Mouse (Mus musculus): ENCODE measurements at regions not wholly inside any gene's neighbourhood (a gene's known extent, or its start where the extent isn't known, plus 50 kb on each side); places are given as distances from the start of the nearest gene placed in this dataset.

DNA sequence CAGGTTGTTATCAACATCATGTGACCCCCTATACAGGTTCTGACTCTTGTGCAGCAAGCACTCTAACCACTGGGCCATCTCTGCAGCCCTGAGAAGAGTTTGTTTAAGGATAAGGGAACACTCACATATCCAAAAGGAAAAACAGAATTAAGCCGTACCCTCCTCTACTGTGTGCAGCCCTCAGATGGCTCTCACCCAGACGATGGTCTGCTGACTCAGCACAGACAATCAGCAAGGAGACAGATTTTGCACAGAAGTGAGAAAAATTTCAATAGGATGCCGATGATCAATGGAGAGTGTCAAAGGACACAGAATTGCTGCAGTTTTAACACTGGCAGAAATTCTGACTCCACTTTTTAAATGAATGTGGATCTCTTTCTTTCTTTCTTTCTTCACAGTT lies 159.4 kb upstream of the Auts2 start:
- Histone ChIP-seq H3K27me3 (replicated peaks) (no peaks in the 10 kb centered on the region), H3K9me3 (peaks cover 64% of the 10 kb centered on the region), H3K4me3 (replicated peaks) (no peak overlapping the region), H3K36me3 (replicated peaks; ENCODE audit: low read length) (no peaks in the 10 kb centered on the region), H3K4me1 (no peaks in the 10 kb centered on the region)
- TF ChIP-seq GATA1 (IDR thresholded peaks at IDR 0.05; ENCODE audit: borderline replicate concordance, low read length) (no peak), FLI1 (IDR thresholded peaks at IDR 0.05; ENCODE audit: low read length) (no peak)

DNA sequence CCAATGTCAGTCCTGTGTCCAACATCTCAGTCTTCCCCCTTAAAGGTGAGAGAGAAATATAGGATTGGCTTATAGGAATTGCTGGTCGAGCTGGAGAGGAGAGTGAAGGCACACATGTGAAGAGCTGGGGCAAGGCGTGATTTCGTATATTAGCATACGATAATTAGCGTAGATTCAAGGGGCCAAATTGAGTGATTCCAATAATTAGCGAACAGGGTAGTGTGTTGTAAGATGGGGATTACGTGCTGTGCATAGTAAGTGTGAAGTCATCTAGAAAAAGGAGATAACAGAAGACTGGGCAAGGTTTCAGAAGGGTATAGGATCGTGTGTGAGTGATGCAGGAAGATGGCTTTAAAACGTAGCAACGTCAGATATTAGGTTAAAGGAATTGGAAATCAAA lies 147.6 kb upstream of the Auts2 start:
- H3K36me3 ChIP-seq (replicated peaks; ENCODE audit: low read length) = no peaks in the 10 kb centered on the region
- TF ChIP-seq GATA1 (IDR thresholded peaks at IDR 0.05; ENCODE audit: borderline replicate concordance, low read length) = no peak
- no peak for TF ChIP-seq FLI1 (IDR thresholded peaks at IDR 0.05; ENCODE audit: low read length)
- no peak overlapping the region for H3K4me3 ChIP-seq (replicated peaks)
- peaks cover 54% of the 10 kb centered on the region for H3K9me3 ChIP-seq
- H3K27me3 ChIP-seq (replicated peaks) = no peaks in the 10 kb centered on the region
- no peaks in the 10 kb centered on the region for H3K4me1 ChIP-seq

DNA sequence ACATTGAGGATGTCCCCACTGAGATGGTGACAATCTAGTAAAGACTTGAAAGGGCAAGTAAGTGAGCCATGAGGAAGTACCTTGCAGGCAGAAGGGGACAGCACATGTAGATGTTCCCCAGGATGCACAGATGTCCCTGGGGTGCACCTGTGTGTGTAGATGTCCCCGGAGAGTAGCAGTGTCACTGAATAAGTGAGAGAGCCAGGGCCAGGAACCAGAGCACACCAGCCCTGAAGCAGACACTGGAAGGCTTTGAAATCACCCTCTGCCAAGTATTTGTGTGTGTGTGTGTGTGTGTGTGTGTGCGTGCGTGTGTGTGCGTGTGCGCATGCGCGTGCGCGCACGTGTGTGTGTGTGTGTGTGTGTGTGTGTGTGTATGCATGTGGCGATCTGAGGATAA lies 132.1 kb upstream of the Auts2 start:
- Histone ChIP-seq H3K36me3 (replicated peaks; ENCODE audit: low read length) (no peaks in the 10 kb centered on the region), H3K9me3 (peaks cover 38% of the 10 kb centered on the region), H3K4me1 (no peaks in the 10 kb centered on the region), H3K4me3 (replicated peaks) (no peak overlapping the region), H3K27me3 (replicated peaks) (no peaks in the 10 kb centered on the region)
- TF ChIP-seq FLI1 (IDR thresholded peaks at IDR 0.05; ENCODE audit: low read length) (no peak), GATA1 (IDR thresholded peaks at IDR 0.05; ENCODE audit: borderline replicate concordance, low read length) (no peak)

DNA sequence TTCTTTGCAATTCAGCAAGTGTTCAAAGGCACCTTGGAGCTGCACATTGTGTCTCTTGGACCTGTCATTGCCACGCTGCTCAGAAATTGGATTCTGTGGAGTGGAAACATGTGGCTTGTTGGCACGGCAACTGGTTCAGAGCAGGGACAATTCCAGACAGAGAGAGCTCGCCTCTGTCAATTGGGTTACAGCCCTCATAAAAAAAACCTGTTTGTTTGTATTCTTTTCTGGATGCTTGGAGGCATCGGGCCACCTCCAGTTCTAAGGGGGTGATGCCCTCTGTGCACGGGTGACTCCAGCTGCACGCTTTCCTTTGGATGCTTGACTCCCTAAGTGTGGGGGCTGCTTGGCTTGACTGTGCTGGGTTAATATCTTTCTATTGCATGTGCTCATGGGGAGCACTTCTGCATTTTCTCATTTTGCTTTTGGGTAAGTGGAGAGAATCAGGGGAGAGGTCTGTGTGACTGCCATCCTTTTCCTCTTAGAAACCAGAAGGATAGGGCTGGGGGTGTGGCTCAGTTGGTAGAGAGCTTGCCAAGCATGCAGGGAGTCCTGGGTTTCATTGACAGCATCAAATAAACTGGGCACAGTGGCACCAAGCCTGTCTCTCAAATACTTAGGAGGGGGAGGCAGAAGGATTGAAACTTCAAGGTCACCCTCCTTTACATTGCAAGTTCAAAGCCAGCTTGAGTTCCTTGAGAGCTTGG lies 130.6 kb upstream of the Auts2 start:
- H3K27me3 ChIP-seq (replicated peaks) = no peaks in the 10 kb centered on the region
- H3K4me3 ChIP-seq (replicated peaks) = no peak overlapping the region
- TF ChIP-seq FLI1 (IDR thresholded peaks at IDR 0.05; ENCODE audit: low read length) (no peak), GATA1 (IDR thresholded peaks at IDR 0.05; ENCODE audit: borderline replicate concordance, low read length) (no peak)
- no peaks in the 10 kb centered on the region for H3K36me3 ChIP-seq (replicated peaks; ENCODE audit: low read length)
- H3K4me1 ChIP-seq = no peaks in the 10 kb centered on the region
- H3K9me3 ChIP-seq = peaks cover 42% of the 10 kb centered on the region

DNA sequence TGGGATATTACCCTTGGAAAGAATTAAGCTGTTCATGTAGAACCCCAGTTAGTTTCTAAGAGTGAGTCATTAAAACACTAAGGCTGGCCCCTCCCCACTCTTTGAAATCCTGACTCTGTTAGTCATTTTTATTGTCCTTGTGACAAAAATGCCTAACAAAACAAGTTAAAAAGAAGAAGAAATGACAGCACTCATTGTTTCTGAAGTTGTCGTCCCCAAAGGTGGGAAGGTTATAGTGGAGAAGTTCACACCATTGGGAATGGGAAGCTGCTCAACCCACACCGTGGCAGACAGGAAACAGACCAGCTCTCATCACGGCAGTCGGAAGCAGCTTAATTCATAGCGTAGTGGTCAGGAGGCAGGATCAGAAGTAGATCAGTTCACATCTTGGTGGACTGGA lies 128.4 kb upstream of the Auts2 start:
- no peaks in the 10 kb centered on the region for H3K36me3 ChIP-seq (replicated peaks; ENCODE audit: low read length)
- no peaks in the 10 kb centered on the region for H3K27me3 ChIP-seq (replicated peaks)
- TF ChIP-seq FLI1 (IDR thresholded peaks at IDR 0.05; ENCODE audit: low read length) = no peak
- TF ChIP-seq GATA1 (IDR thresholded peaks at IDR 0.05; ENCODE audit: borderline replicate concordance, low read length) = no peak
- H3K4me1 ChIP-seq = no peaks in the 10 kb centered on the region
- H3K9me3 ChIP-seq = peaks cover 40% of the 10 kb centered on the region
- peak overlapping the region; percentile 15 for H3K4me3 ChIP-seq (replicated peaks)

DNA sequence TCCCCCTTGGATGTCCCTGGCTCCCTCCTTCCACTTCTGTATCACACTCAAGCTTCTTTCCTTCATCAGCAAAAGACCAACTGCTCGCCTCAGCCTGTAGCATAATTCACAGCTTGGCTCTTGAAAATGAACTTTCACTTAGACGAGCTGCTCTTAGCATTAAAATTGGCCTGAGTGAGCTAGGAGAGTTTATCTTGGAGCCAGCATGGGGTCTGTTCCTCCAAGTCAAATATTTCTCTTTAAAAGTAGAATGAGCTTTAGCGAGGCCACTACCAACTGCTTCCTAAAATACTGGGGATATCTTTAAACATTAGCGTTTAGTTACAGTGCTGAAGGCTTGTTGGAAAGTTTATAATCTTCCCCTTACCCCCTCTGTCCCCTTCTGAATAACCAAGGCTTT lies 124.2 kb upstream of the Auts2 start:
- no peaks in the 10 kb centered on the region for H3K4me1 ChIP-seq
- H3K27me3 ChIP-seq (replicated peaks) = no peaks in the 10 kb centered on the region
- H3K9me3 ChIP-seq = peaks cover 50% of the 10 kb centered on the region
- no peak for TF ChIP-seq GATA1 (IDR thresholded peaks at IDR 0.05; ENCODE audit: borderline replicate concordance, low read length)
- no peak for TF ChIP-seq FLI1 (IDR thresholded peaks at IDR 0.05; ENCODE audit: low read length)
- no peak overlapping the region for H3K4me3 ChIP-seq (replicated peaks)
- H3K36me3 ChIP-seq (replicated peaks; ENCODE audit: low read length) = no peaks in the 10 kb centered on the region

DNA sequence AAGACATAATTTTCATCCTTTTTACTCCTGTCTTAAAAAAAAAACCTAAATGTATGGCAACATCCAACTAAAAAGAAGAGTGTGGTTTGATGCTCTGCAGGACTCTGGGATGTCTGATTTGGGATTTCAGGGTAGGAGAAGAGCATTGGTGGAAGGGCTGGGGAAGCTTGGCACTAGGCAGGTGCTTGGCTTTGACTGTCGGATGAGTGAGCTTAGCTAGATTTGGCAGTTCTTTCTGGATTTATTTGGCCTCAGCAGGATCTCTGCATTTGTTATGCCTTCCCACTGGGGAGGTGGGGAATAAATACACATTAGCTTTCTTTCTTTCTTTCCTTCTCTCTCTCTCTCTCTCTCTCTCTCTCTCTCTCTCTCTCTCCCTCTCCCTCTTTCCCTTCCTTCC lies 118.1 kb upstream of the Auts2 start:
- Histone ChIP-seq H3K27me3 (replicated peaks) (no peaks in the 10 kb centered on the region), H3K9me3 (peaks cover 75% of the 10 kb centered on the region), H3K4me1 (no peaks in the 10 kb centered on the region), H3K4me3 (replicated peaks) (no peak overlapping the region), H3K36me3 (replicated peaks; ENCODE audit: low read length) (no peaks in the 10 kb centered on the region)
- TF ChIP-seq GATA1 (IDR thresholded peaks at IDR 0.05; ENCODE audit: borderline replicate concordance, low read length) = no peak
- TF ChIP-seq FLI1 (IDR thresholded peaks at IDR 0.05; ENCODE audit: low read length) = no peak

DNA sequence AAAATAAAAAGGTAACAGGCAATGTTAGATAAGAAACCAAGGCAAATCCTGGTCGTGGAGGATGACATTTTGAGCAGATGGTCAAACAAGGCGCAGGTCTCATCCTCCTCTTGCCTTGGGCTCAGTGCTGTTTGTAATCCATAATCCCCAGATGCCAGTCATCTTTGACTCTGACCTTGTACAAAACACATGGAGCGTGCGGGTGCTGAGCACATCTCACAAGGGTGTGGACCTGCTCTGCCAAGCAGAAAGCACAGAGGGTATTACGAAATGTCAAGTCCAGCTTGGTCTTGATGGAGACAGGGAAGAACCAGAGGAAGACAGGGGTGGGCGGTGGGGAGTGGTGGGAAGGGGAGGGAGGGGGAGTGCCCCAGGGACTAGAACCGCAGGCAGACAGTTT lies 116.9 kb upstream of the Auts2 start:
- Histone ChIP-seq H3K27me3 (replicated peaks) (no peaks in the 10 kb centered on the region), H3K4me1 (no peaks in the 10 kb centered on the region), H3K9me3 (peaks cover 76% of the 10 kb centered on the region), H3K36me3 (replicated peaks; ENCODE audit: low read length) (no peaks in the 10 kb centered on the region), H3K4me3 (replicated peaks) (no peak overlapping the region)
- TF ChIP-seq GATA1 (IDR thresholded peaks at IDR 0.05; ENCODE audit: borderline replicate concordance, low read length) (no peak), FLI1 (IDR thresholded peaks at IDR 0.05; ENCODE audit: low read length) (no peak)

DNA sequence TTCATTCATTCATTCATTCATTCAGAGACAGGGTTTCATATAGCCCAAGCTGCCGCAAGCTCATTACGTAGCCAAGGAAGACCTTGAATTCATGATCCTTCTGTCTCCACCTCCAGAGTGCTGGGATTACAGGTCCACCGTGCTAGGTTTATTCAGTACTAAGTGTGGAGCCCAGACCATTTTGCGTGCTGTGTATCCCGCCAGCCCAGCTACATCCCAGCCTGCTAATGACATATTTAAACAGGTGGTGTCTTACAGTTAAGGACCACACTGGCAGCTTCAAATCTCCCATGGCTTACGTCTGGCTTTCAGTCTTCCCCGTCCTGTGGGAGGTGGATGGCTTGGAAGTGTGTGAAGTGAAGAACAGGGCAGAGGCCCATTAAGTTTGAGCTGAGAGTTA lies 111.2 kb upstream of the Auts2 start:
- Histone ChIP-seq H3K36me3 (replicated peaks; ENCODE audit: low read length) (no peaks in the 10 kb centered on the region), H3K4me3 (replicated peaks) (no peak overlapping the region), H3K27me3 (replicated peaks) (no peaks in the 10 kb centered on the region), H3K4me1 (no peaks in the 10 kb centered on the region), H3K9me3 (peaks cover 65% of the 10 kb centered on the region)
- no peak for TF ChIP-seq FLI1 (IDR thresholded peaks at IDR 0.05; ENCODE audit: low read length)

DNA sequence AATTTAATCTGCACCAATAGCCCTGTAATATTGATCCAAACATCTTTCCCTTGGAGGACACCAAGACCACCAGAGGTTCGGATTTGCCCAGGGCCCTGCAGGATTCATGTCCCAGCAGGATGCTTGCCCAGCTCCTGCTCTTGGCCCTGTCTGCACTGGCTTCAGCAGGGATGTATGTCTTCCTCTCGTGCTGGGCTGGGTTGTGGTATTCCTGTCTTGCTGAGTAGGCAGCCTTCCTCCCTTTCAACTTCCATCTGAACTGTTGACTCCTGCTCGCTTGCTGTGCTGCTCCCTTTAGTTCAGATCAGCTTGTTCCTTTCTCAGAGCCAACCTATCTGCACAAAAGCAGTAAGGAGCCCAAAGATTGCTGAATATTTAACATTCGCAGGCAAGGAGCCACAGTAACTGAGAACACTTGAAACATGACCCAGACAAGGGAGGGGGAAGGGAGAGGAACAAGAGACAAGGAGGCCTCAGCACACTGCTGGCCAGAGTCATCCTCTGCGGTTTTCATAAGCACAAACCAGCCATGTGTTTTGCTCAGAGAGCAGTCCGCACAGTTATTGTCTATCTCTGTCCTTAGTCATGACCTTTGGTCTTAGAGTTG lies 110.7 kb upstream of the Auts2 start:
- Histone ChIP-seq H3K27me3 (replicated peaks) (no peaks in the 10 kb centered on the region), H3K9me3 (peaks cover 65% of the 10 kb centered on the region), H3K36me3 (replicated peaks; ENCODE audit: low read length) (no peaks in the 10 kb centered on the region), H3K4me3 (replicated peaks) (peak overlapping the region; percentile 4), H3K4me1 (no peaks in the 10 kb centered on the region)
- TF ChIP-seq GATA1 (IDR thresholded peaks at IDR 0.05; ENCODE audit: borderline replicate concordance, low read length) (no peak), FLI1 (IDR thresholded peaks at IDR 0.05; ENCODE audit: low read length) (no peak)

Data from megakaryocyte, embryonic 14.5 days (primary cell).